Mouse (Mus musculus) kidney, adult 18-20 months (tissue): ENCODE data around the gene Tmem52.
"Not testable (repeated sequence)": the region's sequence is repeated elsewhere in the genome, so short reads cannot be mapped to it uniquely, and the experiment has no call there.

Experiments
- DNase-seq: peaks from one replicate; pipeline ENCODE4 v3.0.0; 2021

The Tmem52 gene

GRCm38 (mm10) chr4:155472716-155473290 lies 3.9 kb downstream of the Tmem52 start:
- no peak for DNase-seq

GRCm38 (mm10) chr4:155473319-155473718 lies 4.4 kb downstream of the Tmem52 start:
- DNase-seq: no peak

- DNase-seq: not testable (repeated sequence)
Observed at GRCm38 (mm10) chr4:155473796-155474195, 4.9 kb downstream of the Tmem52 start.

GRCm38 (mm10) chr4:155481381-155482124 lies 12.6 kb downstream of the Tmem52 start:
- peak; percentile 82 for DNase-seq

- no peak for DNase-seq
Observed at GRCm38 (mm10) chr4:155482125-155482480, 13.2 kb downstream of the Tmem52 start.

- no peak for DNase-seq
Observed at GRCm38 (mm10) chr4:155482733-155483540, 14.0 kb downstream of the Tmem52 start.

GRCm38 (mm10) chr4:155485521-155485920 lies 16.6 kb downstream of the Tmem52 start:
- no peak for DNase-seq

GRCm38 (mm10) chr4:155487746-155488145 lies 18.8 kb downstream of the Tmem52 start:
- no peak for DNase-seq

GRCm38 (mm10) chr4:155488232-155489025 lies 19.5 kb downstream of the Tmem52 start:
- peak; percentile 80 for DNase-seq

- DNase-seq: no peak
Observed at GRCm38 (mm10) chr4:155489101-155489970, 20.4 kb downstream of the Tmem52 start.

- DNase-seq: no peak
Observed at GRCm38 (mm10) chr4:155490456-155490855, 21.5 kb downstream of the Tmem52 start.

- peak; percentile 94 for DNase-seq
Observed at GRCm38 (mm10) chr4:155490990-155491504, 22.1 kb downstream of the Tmem52 start, which contains the start of gene Gnb1. Gene Gnb1, plus strand, starts transcription at chr4:155491361.

- DNase-seq: no peak
Observed at GRCm38 (mm10) chr4:155491529-155492130, 22.7 kb downstream of the Tmem52 start.

- peak; percentile 62 for DNase-seq
Observed at GRCm38 (mm10) chr4:155492131-155492633, 23.3 kb downstream of the Tmem52 start.

- no peak for DNase-seq
Observed at GRCm38 (mm10) chr4:155494891-155495290, 26.0 kb downstream of the Tmem52 start.

- no peak for DNase-seq
Observed at GRCm38 (mm10) chr4:155497963-155498362, 29.0 kb downstream of the Tmem52 start.

- DNase-seq: no peak
Observed at GRCm38 (mm10) chr4:155501126-155501525, 32.2 kb downstream of the Tmem52 start.

- no peak for DNase-seq
Observed at GRCm38 (mm10) chr4:155505067-155505466, 36.2 kb downstream of the Tmem52 start.

- no peak for DNase-seq
Observed at GRCm38 (mm10) chr4:155505671-155506295, 36.9 kb downstream of the Tmem52 start.

- no peak for DNase-seq
Observed at GRCm38 (mm10) chr4:155508614-155509013, 39.7 kb downstream of the Tmem52 start.
